Mouse (Mus musculus) erythroblast, embryonic 14.5 days (primary cell): Measurements from ENCODE around the gene Tamm41. TPM values are rescaled to one million over a fixed set of nuclear protein-coding genes. Genes with fewer than 3 reads are reported as not detected.

Experiments
- H3K27me3 ChIP-seq: 2 replicates; pipeline ENCODE4 v1.6.1; 2012; ENCODE audit warnings: inconsistent platforms; ENCODE audit not compliant: control insufficient read depth
- H3K36me3 ChIP-seq: 2 replicates; pipeline ENCODE4 v1.6.1; 2012; ENCODE audit warnings: mild to moderate bottlenecking, inconsistent platforms; ENCODE audit not compliant: control insufficient read depth
- H3K4me1 ChIP-seq: 2 replicates; pipeline ENCODE4 v1.6.1; 2012; ENCODE audit warnings: inconsistent platforms; ENCODE audit not compliant: control insufficient read depth
- H3K4me3 ChIP-seq: replicated peaks from 2 replicates; pipeline ENCODE3; 2012; ENCODE audit warnings: moderate library complexity, mild to moderate bottlenecking, inconsistent platforms
- H3K9me3 ChIP-seq: 2 replicates; pipeline ENCODE4 v1.6.1; 2012; ENCODE audit warnings: low read length, inconsistent platforms, mixed read lengths; ENCODE audit not compliant: control insufficient read depth
- GATA1 ChIP-seq: IDR thresholded peaks from 2 replicates; pipeline ENCODE4 v1.6.1; 2012; ENCODE audit warnings: low read length, inconsistent platforms, mixed read lengths
- TAL1 ChIP-seq: IDR thresholded peaks from 3 replicates; pipeline ENCODE4 v1.6.1; 2012; ENCODE audit warnings: low read length, inconsistent platforms, mixed read lengths
- polyA plus RNA-seq: library from polyadenylated mRNA; stranded (reverse); fragments of >175 nt; gene quantifications from 2 replicates; pipeline ENCODE4 v1.2.3, GENCODE M21; 2012

The Tamm41 gene
- polyA plus RNA-seq, 1 experiment: 1.4 TPM

- H3K4me3 ChIP-seq: no peak overlapping the region
- TF ChIP-seq GATA1: no peak
- TF ChIP-seq TAL1: no peak
- no peaks in the 10 kb centered on the region for H3K27me3 ChIP-seq
- H3K9me3 ChIP-seq: no peaks in the 10 kb centered on the region
- no peaks in the 10 kb centered on the region for H3K4me1 ChIP-seq
- H3K36me3 ChIP-seq: no peaks in the 10 kb centered on the region
Observed at GRCm38 (mm10) chr6:114988619-114988980, 49.1 kb downstream of the Tamm41 start.

GRCm38 (mm10) chr6:114987966-114988618 lies 49.6 kb downstream of the Tamm41 start:
- Histone ChIP-seq H3K4me1 (no peaks in the 10 kb centered on the region), H3K36me3 (no peaks in the 10 kb centered on the region), H3K4me3 (no peak overlapping the region), H3K27me3 (no peaks in the 10 kb centered on the region), H3K9me3 (no peaks in the 10 kb centered on the region)
- TF ChIP-seq GATA1 (no peak), TAL1 (no peak)

DNA sequence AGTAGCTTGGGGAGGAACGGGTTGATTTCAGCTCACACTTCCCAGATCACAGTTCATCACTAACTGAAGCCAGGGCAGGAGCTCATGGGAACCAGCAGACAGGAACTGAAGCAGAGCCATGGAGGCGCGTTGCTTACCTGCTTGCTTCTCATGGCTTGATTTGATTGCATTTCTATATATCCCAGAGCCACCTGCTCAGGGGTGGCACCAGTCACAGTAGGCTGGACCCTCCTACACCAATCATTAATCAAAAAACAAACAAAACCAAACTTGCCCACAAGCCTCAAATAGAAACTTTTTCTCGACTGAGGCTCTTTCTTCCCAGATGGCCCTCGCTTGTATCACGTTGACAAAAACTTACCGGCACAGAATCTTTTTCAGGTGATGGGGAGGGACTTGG lies 55.0 kb downstream of the Tamm41 start:
- H3K4me1 ChIP-seq: no peaks in the 10 kb centered on the region
- H3K4me3 ChIP-seq: no peak overlapping the region
- no peak for TF ChIP-seq GATA1
- no peak for TF ChIP-seq TAL1
- H3K36me3 ChIP-seq: no peaks in the 10 kb centered on the region
- no peaks in the 10 kb centered on the region for H3K27me3 ChIP-seq
- no peaks in the 10 kb centered on the region for H3K9me3 ChIP-seq

DNA sequence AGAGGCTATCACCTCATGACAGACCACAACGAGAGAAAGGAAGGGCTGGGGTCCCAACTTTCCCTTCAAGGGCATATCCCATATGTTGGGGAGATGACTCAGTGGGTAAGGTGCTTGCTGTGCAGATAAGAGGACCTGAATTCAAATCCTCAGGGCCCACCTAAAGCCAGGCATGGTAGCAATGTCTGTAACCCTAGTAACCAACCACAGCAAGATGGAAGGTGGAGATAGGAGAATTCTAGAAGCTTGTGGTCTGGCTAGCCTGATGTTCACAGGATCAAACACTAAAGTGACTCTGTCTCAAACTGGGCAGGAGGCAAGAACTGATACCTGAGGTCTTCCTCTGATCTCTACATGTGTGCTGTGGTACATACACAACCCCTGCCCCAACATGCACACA lies 58.0 kb downstream of the Tamm41 start:
- Histone ChIP-seq H3K4me3 (no peak overlapping the region), H3K4me1 (no peaks in the 10 kb centered on the region), H3K36me3 (no peaks in the 10 kb centered on the region), H3K9me3 (no peaks in the 10 kb centered on the region), H3K27me3 (no peaks in the 10 kb centered on the region)
- no peak for TF ChIP-seq TAL1
- no peak for TF ChIP-seq GATA1

GRCm38 (mm10) chr6:114976915-114977419 lies 60.7 kb downstream of the Tamm41 start:
- H3K4me3 ChIP-seq: no peak overlapping the region
- TF ChIP-seq GATA1 (no peak), TAL1 (no peak)
- H3K4me1 ChIP-seq: no peaks in the 10 kb centered on the region
- H3K9me3 ChIP-seq: no peaks in the 10 kb centered on the region
- no peaks in the 10 kb centered on the region; the same call in 1 of the 2 replicates for H3K27me3 ChIP-seq
- no peaks in the 10 kb centered on the region for H3K36me3 ChIP-seq

- Histone ChIP-seq H3K9me3 (peaks cover 2% of the 10 kb centered on the region; the same call in 1 of the 2 replicates), H3K27me3 (peaks cover 19% of the 10 kb centered on the region), H3K4me3 (no peak overlapping the region), H3K36me3 (no peaks in the 10 kb centered on the region), H3K4me1 (peaks cover 5% of the 10 kb centered on the region)
- TF ChIP-seq TAL1: no peak
- TF ChIP-seq GATA1: no peak
Observed at GRCm38 (mm10) chr6:114974331-114974730, 63.3 kb downstream of the Tamm41 start.

GRCm38 (mm10) chr6:114972988-114973387 lies 64.7 kb downstream of the Tamm41 start:
- H3K27me3 ChIP-seq: peaks cover 32% of the 10 kb centered on the region
- H3K9me3 ChIP-seq: peaks cover 4% of the 10 kb centered on the region; the same call in 1 of the 2 replicates
- TF ChIP-seq TAL1 (no peak), GATA1 (no peak)
- no peak overlapping the region for H3K4me3 ChIP-seq
- H3K36me3 ChIP-seq: no peaks in the 10 kb centered on the region
- H3K4me1 ChIP-seq: peaks cover 15% of the 10 kb centered on the region

DNA sequence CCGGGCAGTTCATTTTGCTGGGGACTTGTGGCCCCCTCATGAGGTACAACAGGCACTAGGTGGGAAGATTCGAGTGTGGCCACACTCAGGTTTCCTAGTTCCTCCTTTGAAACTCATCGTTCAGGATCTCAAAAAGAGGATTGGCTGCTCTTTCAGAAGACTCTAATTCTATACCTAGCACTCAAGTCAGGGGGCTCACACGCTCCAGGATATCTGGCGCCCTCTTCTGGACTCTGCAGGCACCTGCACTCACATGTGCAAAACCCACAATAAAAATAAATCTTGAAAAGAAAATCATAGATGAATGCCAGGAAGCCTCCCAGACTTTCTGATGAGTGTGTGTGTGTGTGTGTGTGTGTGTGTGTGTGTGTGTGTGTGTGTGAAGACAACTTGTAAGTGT lies 66.8 kb downstream of the Tamm41 start:
- peaks cover 15% of the 10 kb centered on the region for H3K4me1 ChIP-seq
- H3K9me3 ChIP-seq: peaks cover 4% of the 10 kb centered on the region; the same call in 1 of the 2 replicates
- no peak for TF ChIP-seq GATA1
- TF ChIP-seq TAL1: no peak
- H3K36me3 ChIP-seq: no peaks in the 10 kb centered on the region
- no peak overlapping the region for H3K4me3 ChIP-seq
- peaks cover 48% of the 10 kb centered on the region for H3K27me3 ChIP-seq

DNA sequence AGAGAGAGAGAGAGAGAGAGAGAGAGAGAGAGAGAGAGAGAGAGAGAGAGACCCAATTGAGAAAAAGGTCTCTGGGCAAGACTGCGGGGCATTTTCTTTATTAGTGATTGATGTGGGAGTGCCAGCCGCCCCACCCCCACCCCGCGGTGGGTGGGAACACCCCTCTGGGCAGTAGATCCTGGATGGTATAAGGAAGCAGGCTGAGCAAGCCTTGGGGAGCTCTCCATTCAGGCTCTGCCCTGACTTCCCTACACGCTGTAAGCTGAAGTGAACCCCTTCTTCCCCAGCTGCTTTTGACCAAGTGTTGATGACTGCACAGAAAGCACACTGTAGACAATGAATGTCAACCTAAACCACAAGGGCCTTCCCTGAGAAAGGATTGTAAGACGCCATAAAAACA lies 67.3 kb downstream of the Tamm41 start:
- Histone ChIP-seq H3K4me1 (peaks cover 15% of the 10 kb centered on the region), H3K36me3 (no peaks in the 10 kb centered on the region), H3K27me3 (peaks cover 52% of the 10 kb centered on the region), H3K9me3 (peaks cover 4% of the 10 kb centered on the region; the same call in 1 of the 2 replicates), H3K4me3 (no peak overlapping the region)
- TF ChIP-seq GATA1 (no peak), TAL1 (no peak)
